Mouse (Mus musculus) adrenal gland, adult 18-20 months (tissue): ENCODE data around the gene BC061237. TPM values are rescaled to one million over a fixed set of nuclear protein-coding genes. Genes with fewer than 3 reads are reported as not detected.
"Not testable (repeated sequence)": the region's sequence is repeated elsewhere in the genome, so short reads cannot be mapped to it uniquely, and the experiment has no call there.

Experiments used
- DNase-seq, 2 experiments: peaks; one replicate each; pipeline ENCODE4 v3.0.0; 2021 to 2022; ENCODE audit warnings: low spot score in 2 of 2
- long read RNA-seq, 2 experiments: library from polyadenylated mRNA; stranded (forward); transcript quantifications; one replicate each; pipeline ENCODE4 v2.0.0; 2021
- total RNA-seq, 2 experiments: library from RNA; stranded (reverse); gene quantifications; 1 replicate in 1 of 2; 2 replicates in 1 of 2; pipeline ENCODE4 v1.2.3; 2021

The BC061237 gene
- total RNA-seq: not detected
- long read RNA-seq, experiment 1: 0 reads
- long read RNA-seq, experiment 2: 0 reads

DNA sequence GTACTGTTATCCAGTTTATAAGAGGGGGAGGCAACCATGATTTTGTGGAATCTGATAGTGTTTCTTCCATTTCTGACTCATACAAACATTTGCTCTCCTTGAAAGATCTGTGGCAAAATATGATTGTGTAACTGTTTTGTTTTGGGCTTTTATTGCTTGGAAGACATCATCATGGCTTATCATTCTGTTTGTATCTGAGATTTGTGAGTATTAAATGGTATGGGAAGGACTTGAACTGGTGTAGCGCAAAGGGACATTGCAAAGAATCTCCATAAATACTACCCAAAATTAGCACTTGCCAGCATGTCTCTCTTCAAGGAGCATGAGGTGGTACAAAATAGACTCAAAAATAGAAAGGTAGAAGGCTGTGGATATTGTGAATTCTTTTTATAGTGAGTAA is at the start of gene BC061237:
BC061237 (plus strand) TSS at position 301 of the 400 bp plus-strand sequence.
- not testable (repeated sequence) for DNase-seq

DNA sequence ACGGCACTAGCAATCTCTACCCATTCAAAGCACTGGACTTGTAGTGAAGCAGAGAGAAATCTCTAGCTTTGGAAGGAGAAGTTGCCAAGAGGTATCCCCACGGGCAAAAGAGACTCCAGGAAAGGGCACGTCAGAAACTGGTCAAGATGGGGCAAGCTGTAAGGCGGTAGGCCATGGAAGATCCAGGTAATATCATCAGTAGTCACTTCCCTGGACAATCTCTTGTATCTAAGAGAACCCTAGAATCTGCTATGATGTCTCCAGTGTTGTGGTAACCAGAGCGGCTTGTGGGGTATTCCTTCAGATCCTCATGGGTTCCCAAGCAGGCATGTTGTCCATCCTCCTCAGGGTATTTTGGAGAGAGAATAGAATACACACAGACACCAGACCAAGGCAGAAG is 25.7 kb downstream of the BC061237 start, which contains the start of gene Gm17093:
Gm17093 (plus strand) TSS at position 301 of the 400 bp plus-strand sequence.
- not testable (repeated sequence) for DNase-seq

DNA sequence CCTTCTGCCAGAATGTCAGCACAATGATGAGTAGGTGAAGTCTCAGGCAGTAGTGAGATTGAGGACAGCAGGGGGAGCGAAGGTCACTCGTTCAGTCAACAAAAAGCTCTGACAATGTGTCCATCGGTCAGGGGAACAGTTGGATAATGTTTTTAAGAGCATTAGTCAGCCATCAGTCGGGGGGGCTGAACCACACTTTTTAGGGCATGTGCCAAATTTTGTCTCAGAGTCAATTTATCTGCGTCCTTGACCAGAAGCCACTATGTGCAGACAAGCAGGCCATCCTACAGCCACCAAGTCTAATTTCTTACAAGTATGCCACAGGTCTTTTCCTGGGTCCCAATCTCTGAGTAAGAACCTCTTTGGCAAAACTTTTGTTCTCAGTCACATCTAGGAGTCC is 55.7 kb downstream of the BC061237 start:
- DNase-seq: peak in 1 of 2 experiments; percentile 2

Other genes starting within 250 kb of the BC061237 start
- gene Gm8220, start 206.9 kb upstream of the BC061237 start, total RNA-seq: not detected
- not detected for gene Gm5930, start 153.9 kb upstream of the BC061237 start, total RNA-seq
- not detected for gene Gm8229, start 127.1 kb upstream of the BC061237 start, total RNA-seq
- gene Gm3371, start 81.8 kb upstream of the BC061237 start, total RNA-seq: not detected
- gene Gm8232, start 58.8 kb upstream of the BC061237 start, total RNA-seq: not detected
- gene Gm17093, start 25.8 kb downstream of the BC061237 start, total RNA-seq: not detected
- gene Gm8247, start 90.7 kb downstream of the BC061237 start, total RNA-seq: not detected
- gene Gm5624, start 135.5 kb downstream of the BC061237 start, total RNA-seq: not detected
- gene Gm8257, start 214.0 kb downstream of the BC061237 start, total RNA-seq: not detected